Mouse (Mus musculus) spleen, embryonic (tissue): ENCODE measurements around the gene Mpig6b.

Source experiments
- CTCF ChIA-PET: fragments of 350-600 bp; sonication (Branson Sonifier 250); formaldehyde crosslinking; loops from one replicate; lab custom pipeline; 2022; lab: Charles Lee

The Mpig6b gene

GRCm38 (mm10) chr17:35060737-35061297 is 5.2 kb downstream of the Mpig6b start:
- CTCF ChIA-PET: interaction anchor here (0.6 kb wide), 1 partner anchor 34 kb away, joined by 4 read pairs; no protein-coding TSS in a partner anchor

GRCm38 (mm10) chr17:35060071-35060470 is 5.9 kb downstream of the Mpig6b start:
- CTCF ChIA-PET: interaction anchor here (0.6 to 2.8 kb wide), 6 partner anchors 23 to 117 kb away, joined by 3 to 16 read pairs (median 5); no protein-coding TSS in a partner anchor

- CTCF ChIA-PET: interaction anchor here (0.6 to 2.8 kb wide), 6 partner anchors 11 to 116 kb away, joined by 3 to 16 read pairs (median 5); no protein-coding TSS in a partner anchor
Measured at GRCm38 (mm10) chr17:35058911-35059892, 6.8 kb downstream of the Mpig6b start, which contains the start of gene Ddah2. TSS of gene Ddah2 (plus strand) at chr17:35059035.

GRCm38 (mm10) chr17:35058316-35058715 is 7.7 kb downstream of the Mpig6b start:
- CTCF ChIA-PET: interaction anchor here (1.2 to 2.8 kb wide), 2 partner anchors 11 to 37 kb away, joined by 5 to 16 read pairs; no protein-coding TSS in a partner anchor

GRCm38 (mm10) chr17:35057090-35057489 is 8.9 kb downstream of the Mpig6b start:
- CTCF ChIA-PET: interaction anchor here (0.7 kb wide), 2 partner anchors 36 to 38 kb away, joined by 5 to 8 read pairs; no protein-coding TSS in a partner anchor

GRCm38 (mm10) chr17:35055691-35056495 is 10.1 kb downstream of the Mpig6b start:
- CTCF ChIA-PET: no interaction called here

GRCm38 (mm10) chr17:35052271-35052798 is 13.6 kb downstream of the Mpig6b start:
- CTCF ChIA-PET: interaction anchor here (0.5 kb wide), 1 partner anchor 185 kb away, joined by 3 read pairs; no protein-coding TSS in a partner anchor

GRCm38 (mm10) chr17:35051156-35052086 is 14.6 kb downstream of the Mpig6b start:
- CTCF ChIA-PET: interaction anchor here (0.5 to 0.6 kb wide), 2 partner anchors 14 to 186 kb away, joined by 3 to 4 read pairs; no protein-coding TSS in a partner anchor

- CTCF ChIA-PET: interaction anchor here (0.6 kb wide), 2 partner anchors 13 to 40 kb away, joined by 3 to 4 read pairs; no protein-coding TSS in a partner anchor
Measured at GRCm38 (mm10) chr17:35050126-35050750, 15.7 kb downstream of the Mpig6b start.

GRCm38 (mm10) chr17:35049561-35050016 is 16.4 kb downstream of the Mpig6b start, which contains the start of gene Clic1:
TSS of gene Clic1 (plus strand) at chr17:35049966.
- CTCF ChIA-PET: interaction anchor here (0.6 kb wide), 2 partner anchors 41 to 702 kb away, joined by 3 to 5 read pairs; no protein-coding TSS in a partner anchor

- CTCF ChIA-PET: interaction anchor here (0.6 to 1.0 kb wide), 2 partner anchors 47 to 701 kb away, joined by 3 to 5 read pairs; no protein-coding TSS in a partner anchor
Measured at GRCm38 (mm10) chr17:35048932-35049440, 17.0 kb downstream of the Mpig6b start.

- CTCF ChIA-PET: interaction anchor here (0.8 to 1.5 kb wide), 3 partner anchors 11 to 47 kb away, joined by 3 to 5 read pairs (median 3); partner anchors contain the start of gene Ddah2
Measured at GRCm38 (mm10) chr17:35048149-35048931, 17.6 kb downstream of the Mpig6b start.

- CTCF ChIA-PET: interaction anchor here (0.6 to 1.5 kb wide), 4 partner anchors 11 to 181 kb away, joined by 3 to 5 read pairs (median 3); partner anchors contain the start of gene Ddah2
Measured at GRCm38 (mm10) chr17:35047688-35048087, 18.3 kb downstream of the Mpig6b start.

- CTCF ChIA-PET: interaction anchor here (0.6 to 1.5 kb wide), 3 partner anchors 12 to 182 kb away, joined by 3 to 5 read pairs (median 5); partner anchors contain the start of genes Ddah2 and Sapcd1
Measured at GRCm38 (mm10) chr17:35046681-35047455, 19.1 kb downstream of the Mpig6b start, which contains the start of gene Msh5. TSS of gene Msh5 (minus strand) at chr17:35046745.

- CTCF ChIA-PET: interaction anchor here (1.3 kb wide), 1 partner anchor 18 kb away, joined by 5 read pairs; the partner anchor contains the start of gene Sapcd1
Measured at GRCm38 (mm10) chr17:35045807-35046680, 19.9 kb downstream of the Mpig6b start.
